Mouse (Mus musculus) cerebellum, postnatal 4 days (tissue): ENCODE results near the gene Dip2a.

Experiments used
- DNase-seq, 2 experiments: peaks; one replicate each; pipeline ENCODE4 v3.0.0; 2022; ENCODE audit warnings: low spot score in 2 of 2, mixed read lengths in 1 of 2

The Dip2a gene

GRCm38 (mm10) chr10:76247960-76248646 lies 97.0 kb downstream of the Dip2a start:
- DNase-seq, result no peak

DNA sequence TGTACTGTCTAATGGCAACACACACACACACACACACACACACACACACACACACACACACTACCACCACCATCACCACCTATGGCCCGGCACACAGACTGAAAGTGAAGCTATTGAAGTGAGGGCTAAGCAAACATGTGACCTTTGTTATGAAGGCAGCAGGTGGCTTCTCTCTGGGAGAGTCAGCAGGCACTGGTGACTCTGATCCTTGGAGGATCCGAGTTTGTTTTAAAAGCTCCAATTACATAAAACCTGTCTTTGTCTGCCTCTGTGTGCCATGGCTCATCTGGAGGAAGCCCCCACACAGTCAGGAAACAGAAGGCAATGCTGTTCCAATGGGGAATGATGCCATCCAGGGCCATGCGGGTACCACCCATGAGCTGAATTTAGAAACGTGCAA lies 98.5 kb downstream of the Dip2a start:
- DNase-seq, result no peak

DNA sequence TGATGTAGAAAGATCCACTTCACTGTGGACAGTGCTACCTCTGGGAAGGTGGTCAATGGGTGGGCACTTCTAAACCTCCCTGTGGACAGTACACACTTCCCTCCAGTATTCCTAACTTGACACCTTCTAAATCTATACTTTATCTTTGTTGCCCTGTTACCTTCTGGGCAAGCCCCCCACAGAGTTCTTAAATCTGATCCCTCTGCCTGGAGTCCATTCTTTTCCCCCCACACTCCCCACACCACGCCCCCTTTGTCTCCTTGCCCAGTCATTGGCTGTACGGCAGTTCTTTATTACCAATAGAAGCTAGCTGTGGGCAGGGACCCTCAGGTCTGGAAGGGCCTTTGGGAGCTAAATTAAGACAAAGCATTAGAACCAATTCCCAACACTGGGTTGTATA lies 100.0 kb downstream of the Dip2a start:
- no peak for DNase-seq

GRCm38 (mm10) chr10:76239401-76239800 lies 105.7 kb downstream of the Dip2a start:
- DNase-seq, result no peak

GRCm38 (mm10) chr10:76237341-76238225 lies 107.5 kb downstream of the Dip2a start, which contains the start of gene Prmt2:
Gene Prmt2, minus strand, starts transcription at chr10:76237865.
- DNase-seq, result peak; percentile 79 to 89

GRCm38 (mm10) chr10:76229627-76230026 lies 115.5 kb downstream of the Dip2a start:
- no peak for DNase-seq

- no peak for DNase-seq
Observed at GRCm38 (mm10) chr10:76225944-76226343, 119.1 kb downstream of the Dip2a start.

GRCm38 (mm10) chr10:76218240-76218639 lies 126.9 kb downstream of the Dip2a start:
- no peak for DNase-seq

DNA sequence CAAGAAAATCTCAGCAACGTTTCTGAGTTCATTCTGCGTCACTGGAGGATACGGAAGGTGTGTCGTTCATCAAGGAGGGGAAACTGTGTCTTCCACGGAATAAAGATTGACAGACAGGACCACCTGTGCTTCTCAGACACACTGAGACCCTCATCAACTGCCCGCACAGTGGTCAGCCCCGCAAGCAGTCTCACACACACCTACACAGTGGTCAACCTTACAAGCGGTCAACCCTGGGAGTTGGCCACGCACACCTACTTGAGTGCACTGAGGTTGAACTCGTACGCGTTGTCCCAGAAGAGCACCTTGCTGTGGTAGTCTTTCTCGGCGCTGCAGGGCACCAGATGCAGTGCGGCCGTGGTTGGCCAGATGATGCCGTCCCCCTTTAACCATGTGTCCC lies 128.0 kb downstream of the Dip2a start:
- no peak for DNase-seq

DNA sequence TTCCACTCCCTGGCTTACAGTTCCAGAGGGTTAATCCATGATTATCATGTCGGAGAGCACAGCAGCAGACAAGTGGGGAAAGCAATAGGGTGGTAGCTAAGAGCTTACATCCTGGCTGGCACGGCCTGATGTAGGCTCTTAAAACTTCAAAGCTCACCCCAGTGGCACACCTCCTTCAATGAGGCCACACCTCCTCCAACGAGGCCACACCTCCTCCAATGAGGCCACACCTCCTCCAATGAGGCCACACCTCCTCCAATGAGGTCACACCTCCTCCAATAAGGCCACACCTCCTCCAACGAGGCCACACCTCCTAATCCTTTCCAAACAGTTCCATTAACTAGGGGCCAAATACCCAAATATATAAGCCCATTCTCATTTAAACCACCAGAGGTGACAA lies 130.9 kb downstream of the Dip2a start:
- DNase-seq, result no peak

DNA sequence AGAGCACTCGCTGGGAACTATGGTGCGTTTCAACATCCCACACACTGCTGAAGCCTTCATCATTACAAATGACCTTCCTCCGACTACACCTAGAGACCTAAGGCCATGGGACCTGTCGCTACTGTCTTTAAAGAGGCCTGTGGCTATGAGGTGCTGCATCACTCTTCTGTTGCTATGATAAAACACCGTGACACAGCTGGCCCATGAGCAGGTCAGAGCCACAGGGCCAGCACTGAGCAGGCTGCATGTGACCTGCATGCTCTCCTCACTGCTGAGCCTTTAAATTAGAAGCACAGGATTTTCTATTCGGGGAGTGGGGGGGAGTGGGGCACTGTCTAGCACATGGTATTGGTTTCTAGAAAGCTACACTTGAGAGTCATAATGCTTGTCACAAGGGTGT lies 133.0 kb downstream of the Dip2a start:
- no peak for DNase-seq

- DNase-seq, result no peak
Observed at GRCm38 (mm10) chr10:76210806-76211205, 134.3 kb downstream of the Dip2a start.
